Mouse (Mus musculus) mouse trophoblast stem cell (cell line): Measurements from ENCODE around the gene Rasl11b.

Experiments
- in situ Hi-C, 2 experiments: fragments of 300-500 bp; cut with MseI, MboI; formaldehyde crosslinking; loops; 2 replicates in 1 of 2; 3 replicates in 1 of 2; pipeline ENCODE4 v1.15.1; 2025

Rasl11b gene

DNA sequence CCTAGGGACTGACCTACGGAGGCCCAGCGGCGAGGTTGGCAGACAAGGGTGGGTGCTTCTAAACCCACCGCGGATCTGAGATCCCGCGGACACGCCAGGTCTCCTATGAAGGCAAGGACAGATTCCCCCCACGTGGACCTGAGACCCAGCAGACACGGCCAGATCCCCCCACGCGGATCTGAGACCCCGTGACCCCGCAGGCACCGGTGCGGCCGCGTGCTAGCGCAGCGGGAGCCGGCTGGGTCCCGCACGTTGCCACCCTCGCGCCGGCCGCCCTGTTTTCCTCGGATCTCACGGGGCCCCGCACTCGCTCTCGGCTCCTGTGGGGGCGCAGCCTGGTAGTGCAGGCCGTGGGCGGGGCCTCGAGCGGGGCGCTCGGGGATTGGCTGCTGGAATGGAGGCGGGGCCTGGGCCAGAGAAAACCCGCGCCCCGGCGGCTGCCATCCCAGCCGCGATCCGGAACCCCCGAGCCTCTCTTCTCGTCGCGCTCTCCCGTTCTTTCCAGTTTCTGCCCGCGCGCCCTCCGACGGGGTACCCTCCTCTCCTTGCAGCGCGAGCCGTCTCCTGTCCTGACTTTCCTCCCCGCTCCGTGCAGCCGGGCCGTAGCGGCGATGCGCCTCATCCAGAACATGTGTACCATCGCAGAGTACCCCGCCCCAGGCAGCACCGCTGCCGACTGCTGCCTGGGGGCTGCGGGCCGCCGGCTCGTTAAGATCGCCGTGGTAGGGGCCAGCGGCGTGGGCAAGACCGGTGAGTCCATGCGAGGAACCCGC lies at the start of gene Rasl11b:
Rasl11b (plus strand) TSS at position 446 of the 773 bp plus-strand sequence.
- in situ Hi-C loops, result no loop called here

DNA sequence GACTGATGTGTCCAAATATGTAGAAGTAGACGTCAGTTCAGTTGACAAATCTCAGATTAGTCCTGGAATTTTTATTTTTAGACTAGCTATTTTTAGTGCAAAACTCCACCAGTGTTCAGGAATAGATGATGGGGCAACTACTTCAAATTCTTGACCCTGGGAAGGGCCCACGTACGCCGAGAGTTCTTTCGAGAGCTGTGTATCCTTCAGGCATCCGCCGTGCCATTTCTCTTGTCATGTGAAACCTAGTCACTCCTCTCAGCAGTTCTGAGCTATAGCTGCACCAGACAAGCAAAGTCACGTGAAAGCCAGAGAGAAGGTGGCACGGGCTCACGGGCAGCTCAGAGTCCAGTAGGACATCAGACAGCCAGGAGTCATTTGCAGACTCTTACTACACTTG lies 47.5 kb upstream of the Rasl11b start:
- in situ Hi-C loops, result no loop called here

DNA sequence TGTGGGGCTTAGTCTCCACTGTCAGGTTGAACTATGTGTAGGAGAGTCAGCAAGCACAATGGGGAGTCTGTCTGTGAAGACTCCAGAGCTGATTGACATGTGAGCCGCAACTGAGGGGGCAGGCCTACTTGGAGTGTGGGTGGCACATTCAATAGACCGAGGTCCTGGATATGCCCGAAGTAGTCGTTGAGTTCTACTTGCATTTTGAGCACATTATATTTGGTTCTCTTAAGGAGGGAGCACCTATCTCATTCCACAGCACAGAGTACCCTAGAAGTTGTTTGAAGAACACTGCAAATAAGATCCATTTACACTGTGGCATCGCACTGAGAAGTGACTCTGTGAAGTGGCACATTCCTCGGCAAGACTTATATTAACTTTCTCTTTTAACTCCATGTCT lies 45.1 kb upstream of the Rasl11b start:
- in situ Hi-C loops, result no loop called here

DNA sequence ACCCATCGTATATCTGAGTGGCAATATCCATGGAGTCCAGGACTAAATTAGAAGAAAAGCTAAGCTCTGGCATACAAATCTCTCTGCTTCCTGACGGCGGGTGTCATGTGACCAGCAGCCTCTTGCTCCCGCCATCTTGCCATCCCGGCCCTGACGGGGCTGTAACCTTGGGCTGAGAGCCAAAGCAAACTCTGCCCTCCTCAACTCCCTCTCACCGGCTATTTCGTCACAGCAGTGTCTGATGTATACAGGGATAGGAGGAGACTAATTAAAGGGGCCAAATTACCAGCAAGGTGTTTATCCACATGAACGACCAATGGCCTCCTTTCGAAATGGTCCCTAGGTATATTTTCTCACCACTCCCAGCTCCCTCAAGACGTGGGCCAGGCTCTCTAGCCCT lies 43.3 kb upstream of the Rasl11b start:
- in situ Hi-C loops, result no loop called here

DNA sequence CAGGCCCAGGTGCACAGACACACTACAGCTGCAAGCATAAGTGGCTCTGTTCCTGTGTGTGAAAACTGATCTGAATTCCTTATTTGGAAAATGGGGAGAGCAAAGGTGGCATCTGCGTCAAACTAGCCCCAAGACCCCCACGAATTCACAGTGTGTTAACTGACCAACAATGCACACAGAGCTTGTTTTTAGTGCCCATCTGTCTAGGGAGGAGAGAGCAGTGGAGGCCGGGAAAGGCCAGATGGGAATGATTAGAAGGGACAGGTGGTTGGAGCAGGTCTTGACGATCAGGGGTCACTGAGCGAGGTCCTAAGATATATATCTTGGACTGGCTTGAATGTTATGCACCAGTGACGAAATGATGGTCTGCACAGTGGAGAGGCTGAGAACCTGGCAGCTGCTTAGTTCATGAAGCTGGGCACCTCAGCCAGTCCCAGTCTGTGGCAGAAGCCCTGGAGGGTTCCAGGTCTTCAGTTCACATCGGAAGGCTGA lies 39.2 kb upstream of the Rasl11b start:
- in situ Hi-C loops, result no loop called here

DNA sequence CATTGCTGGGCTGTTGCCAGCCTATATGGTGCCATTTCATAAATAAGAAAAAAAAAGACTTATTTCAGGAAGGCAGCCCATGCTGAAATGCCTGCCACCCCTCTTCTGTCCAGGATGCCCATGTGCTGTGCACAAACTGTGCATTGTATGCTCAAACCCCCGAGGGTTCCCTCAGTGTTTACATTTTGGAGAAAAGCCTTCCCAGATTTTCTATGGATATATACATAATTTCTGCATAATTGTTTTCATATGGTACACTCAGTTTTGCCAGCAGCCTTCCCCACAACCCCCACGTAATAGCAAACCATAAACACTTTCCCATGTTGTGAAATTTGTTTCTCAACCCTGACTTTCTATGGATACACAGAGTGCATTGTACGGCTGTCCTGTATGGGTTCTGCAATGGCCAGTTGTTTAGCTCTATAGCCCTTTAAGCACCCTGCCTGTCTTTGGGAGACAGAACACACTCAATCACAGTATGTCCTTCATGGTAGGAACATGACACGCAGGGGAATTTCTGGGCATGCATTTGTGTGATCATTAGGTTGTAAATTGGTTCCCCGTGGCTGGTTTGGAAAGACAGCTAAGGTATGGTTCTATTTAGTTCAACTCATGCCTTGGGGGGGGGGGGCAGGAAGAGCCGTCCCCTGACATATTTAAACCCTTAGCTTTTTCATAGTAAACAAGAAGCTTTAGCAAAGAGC lies 36.0 kb upstream of the Rasl11b start:
- in situ Hi-C loops, result no loop called here

DNA sequence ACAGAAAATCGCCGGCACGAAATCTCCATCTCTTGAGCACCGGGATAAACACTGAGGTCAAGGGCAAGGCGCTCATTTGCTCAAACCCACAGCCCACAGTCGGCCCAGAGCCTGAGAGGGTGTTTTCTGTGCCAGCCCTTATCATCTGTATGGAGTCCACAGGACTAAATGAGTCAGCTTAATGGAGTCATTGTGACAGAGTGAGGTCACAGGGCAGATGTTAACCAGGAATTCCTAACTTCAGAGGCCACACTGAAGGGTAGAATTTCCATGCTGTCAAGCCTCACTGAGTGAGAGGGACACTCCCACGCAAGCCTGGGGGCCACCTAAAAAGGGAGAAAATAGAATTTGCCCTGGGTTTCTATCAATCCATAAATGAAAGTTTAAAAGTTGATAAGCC lies 35.2 kb upstream of the Rasl11b start:
- in situ Hi-C loops, result no loop called here

DNA sequence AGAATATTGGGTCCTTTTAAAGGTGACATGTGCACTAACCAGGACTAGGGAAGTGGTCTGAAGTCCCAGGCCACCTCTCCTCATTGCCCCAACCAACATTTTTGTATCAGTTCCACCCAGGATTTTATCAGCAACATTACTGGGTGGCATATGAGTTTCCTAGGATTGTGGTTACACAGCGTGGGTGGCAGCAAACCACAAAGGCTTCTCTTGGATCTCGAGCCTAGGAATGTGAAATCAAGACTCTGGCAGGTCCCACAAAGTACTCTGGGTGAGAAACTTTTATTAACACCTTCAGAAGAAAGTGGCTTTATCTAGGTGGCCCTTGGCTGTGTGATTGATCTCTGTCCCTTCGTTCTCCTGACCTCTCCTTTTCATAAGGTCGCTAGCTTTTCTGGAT lies 34.7 kb upstream of the Rasl11b start:
- in situ Hi-C loops, result no loop called here

DNA sequence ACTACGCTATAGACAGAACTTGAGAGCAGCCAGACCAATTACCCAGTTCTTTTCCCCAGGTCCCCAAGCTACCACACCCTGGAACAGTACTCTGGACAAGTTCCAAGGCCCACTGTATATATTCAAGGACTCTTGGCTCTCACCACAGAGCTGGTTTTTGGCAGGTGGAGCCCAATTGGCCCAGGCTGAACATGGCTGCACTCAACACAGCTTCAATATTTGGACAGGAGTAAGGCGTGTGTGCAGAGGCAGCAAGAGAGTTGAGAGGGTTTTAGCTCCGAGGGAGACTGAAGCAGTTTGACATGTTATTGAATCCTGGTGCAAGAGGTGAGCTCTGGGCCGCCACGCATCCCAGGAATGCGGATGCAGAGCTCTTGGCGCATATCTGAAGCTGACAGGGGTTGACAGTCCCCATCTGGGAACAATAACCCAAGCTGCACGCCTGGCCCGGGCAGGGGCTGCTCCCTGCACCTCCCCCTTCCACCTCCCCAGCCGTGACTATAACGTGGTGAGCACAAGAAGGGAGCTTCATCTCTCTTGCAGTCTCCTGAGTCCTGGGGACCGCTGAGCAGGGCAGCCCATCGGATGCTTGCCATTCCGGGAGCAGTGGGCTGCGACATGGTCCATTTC lies 33.7 kb upstream of the Rasl11b start:
- in situ Hi-C loops, result no loop called here

DNA sequence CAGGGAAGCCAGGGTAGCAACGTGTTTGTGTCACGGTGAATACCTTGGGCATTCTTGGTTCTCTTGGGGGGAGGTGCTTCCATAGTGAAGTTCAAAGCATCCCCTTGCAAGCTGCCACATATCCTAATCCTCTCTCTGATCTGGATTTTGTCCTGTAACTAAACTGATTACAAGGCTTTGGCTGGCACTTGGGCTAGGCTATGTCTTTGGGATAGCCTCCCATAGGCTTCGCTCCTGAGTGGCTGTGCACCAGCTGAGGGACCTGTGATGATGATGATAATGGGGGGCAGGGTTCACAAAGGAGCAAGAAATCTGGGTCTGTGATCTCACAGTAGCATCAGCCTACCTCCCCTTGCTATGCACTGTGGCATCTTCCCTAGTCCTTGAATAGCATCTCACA lies 33.1 kb upstream of the Rasl11b start:
- in situ Hi-C loops, result no loop called here

DNA sequence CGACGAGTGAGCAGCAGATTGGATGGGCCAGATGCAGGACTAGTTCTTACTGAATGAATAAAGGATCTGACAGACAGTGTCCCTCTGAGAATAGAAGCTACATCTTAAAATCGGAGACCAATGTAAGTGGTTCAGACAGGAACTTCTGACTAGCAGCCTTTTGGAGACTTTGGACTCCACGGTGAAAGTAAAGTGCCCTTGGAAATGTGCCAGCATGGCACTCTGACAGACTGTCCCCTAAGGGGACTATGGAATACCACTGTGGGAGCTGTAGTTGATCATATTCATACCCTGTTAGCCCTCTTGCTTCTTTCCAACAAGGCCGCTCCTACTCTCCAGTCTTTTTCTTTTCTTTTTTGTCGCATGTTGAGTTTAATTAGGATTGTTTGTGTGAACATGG lies 31.9 kb upstream of the Rasl11b start:
- in situ Hi-C loops, result no loop called here

DNA sequence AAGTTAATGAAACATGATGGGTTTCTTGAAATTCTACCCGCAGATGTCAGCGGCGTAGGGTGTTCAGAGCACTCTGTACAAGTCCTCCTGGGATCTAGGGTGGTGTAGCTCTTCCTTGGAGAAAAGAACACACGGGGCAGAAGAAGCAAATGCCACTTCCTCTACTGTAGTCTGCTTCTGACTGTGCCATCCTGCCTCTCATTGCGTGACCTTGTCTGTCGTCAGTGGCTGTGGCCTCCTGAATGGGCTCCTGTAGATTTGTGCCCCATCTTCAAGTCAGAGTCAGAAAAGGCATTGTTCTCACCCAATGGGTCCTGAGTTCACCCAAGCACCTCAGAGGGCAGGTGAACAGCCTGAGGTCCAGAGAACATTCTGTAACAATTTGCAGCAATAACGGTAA lies 30.5 kb upstream of the Rasl11b start:
- in situ Hi-C loops, result no loop called here

DNA sequence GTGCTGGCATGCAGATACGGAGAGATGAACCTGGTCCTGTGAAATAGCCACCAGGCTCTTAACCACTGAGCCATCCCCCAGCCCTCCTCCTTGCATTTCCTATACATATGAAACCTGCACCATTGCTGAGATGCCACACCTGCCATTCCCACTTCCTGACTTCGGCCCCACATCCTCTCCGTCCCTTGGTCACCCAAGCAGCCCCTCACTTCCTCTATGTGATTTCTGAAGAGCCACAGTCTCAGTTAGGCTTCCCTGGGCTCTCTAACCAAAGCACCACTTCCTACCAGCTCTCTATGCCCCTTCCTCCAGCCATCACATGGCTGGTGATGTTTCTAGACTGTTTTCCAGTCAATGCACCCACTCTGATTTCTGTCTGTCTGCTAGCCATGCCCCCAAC lies 28.4 kb upstream of the Rasl11b start:
- in situ Hi-C loops, result no loop called here

DNA sequence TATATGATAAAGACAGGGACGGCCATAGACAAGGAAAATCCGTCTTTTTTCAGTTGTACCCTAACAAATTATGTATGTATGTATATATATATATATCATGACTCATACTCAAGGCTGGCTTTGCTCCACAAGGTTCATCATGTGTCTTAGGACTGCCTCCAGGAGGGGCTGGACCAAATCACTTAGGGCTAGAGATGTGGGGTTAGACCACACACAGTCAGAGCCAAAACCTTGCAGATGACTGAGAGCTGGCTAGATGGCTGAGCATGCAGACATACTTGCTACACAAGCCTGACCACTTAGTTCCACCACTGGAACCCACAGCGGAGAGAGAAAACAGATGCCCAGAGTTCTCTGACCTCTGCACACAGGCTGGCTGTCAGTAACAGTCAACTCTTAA lies 27.0 kb upstream of the Rasl11b start:
- in situ Hi-C loops, result no loop called here

DNA sequence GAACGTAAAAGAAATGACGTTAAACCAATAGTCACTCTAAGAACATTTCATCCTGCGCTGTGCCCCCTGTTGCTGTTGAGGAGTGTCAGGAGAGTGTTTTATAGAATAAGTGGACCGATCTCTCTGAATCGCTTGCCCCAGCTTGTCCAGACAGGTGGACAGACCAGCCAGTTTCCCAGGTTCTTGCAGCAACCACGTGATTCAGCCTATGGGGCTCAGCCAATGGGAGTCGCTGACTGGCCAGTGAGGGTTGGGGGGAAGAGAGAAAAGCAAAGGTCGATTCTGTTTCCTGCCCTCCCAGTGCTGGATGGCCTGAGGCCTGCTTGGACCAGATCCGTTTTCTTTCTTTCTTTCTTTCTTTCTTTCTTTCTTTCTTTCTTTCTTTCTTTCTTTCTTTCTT lies 23.3 kb upstream of the Rasl11b start:
- in situ Hi-C loops, result no loop called here

DNA sequence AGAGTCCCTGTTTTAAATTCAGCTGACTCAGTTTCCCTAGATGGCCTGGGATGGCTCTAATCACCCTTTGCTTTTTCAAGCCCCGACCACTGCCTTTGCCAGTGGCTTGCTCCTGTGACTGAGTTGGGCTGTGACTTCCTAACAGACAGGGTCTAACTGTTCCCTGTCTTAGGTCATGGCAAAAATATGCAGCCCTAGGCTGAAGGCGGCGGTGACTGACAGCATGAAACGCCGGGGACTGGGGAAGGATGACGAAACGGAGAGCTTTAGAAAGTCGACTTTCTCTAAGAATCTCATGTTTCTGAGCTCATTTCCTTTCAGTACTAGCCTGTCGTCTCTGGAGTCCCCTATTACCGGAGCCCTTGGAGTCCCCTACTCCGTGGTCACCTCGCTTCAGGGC lies 22.9 kb upstream of the Rasl11b start:
- in situ Hi-C loops, result no loop called here

DNA sequence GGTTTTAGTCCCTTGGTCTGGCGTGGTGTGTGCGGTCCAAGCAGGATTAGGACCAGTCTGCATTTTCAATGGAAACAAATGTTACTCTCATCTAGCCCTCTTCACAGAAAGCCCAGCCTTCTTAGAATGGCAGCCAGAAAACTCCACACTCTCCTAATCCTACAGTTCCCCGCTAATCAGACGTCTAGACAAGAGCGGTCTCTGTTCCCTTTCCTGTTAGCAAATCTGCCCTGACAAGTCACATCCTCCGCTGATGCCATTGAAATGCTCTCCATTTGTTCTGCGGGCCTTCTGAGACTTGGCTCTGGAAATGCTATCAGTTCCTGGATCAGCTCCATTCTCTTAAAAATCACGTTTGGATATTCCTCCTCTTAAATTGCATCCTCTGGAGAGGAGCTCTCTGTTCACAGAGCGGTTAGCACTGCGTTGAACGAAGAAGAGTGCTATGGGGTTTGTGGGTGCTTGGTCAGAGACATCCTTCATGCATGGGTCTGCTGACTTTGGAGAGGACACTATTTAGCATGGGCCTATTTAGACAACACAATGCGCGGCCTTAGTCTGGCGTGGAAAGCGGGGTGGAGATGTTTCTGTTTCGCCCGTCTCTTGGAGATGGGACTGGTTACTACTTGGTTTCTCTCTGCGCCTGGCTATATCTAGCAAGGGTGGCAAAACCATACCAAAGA lies 21.8 kb upstream of the Rasl11b start:
- in situ Hi-C loops, result no loop called here

DNA sequence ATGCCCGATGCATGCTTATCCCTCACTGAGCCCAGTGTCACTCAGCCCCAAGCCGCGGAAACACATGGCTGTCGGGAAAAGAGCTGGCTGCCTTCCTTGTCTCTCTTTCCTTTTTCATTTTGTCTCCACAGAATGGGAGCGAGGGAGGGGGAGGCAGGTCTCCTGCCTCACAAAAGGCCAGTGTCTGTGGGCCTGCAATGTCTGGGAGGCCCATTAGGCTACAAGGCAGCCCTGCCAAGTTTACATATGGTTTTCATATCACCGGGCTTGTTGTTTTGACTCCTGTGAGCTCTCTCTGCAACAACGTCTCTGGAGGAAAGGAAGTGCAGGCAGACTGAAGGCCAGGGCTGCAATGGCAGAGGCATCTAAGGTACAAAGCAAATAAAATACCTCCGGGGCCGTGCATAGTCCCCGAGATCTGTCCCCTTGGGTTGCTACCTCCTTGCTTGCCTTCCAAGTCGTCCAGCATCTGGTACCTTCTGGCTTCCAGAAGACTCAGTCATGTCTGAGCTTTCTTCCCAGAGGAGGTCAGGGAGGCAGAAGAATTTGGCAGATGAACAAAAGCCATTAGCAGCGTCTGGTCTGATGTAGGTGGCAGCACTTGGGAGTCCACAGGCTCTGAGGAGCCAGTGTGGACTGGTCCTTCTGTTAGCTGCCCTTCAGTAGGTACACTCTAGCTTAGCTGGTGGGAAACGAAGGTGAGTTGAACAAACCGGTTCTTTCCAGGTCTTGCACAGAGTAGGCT lies 19.4 kb upstream of the Rasl11b start:
- in situ Hi-C loops, result no loop called here

DNA sequence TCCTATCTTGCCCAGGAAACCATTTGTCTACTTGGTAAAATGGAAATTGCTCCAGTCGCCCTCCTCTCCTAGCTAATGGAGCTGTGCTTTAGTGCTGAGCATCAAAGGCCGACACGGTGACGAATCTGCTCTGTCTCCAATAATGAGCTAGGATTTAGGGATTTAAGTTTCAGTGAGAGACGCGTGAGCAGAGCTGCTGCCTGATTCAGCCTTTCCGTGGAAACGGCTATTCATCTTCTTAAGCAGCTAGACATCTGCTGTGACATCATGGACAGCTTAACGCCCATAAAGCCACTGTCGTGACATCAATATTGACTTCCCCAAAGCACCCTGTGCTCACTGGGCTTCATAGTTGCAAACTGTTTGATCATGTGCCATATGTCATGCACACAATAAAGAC lies 14.9 kb upstream of the Rasl11b start:
- in situ Hi-C loops, result no loop called here

DNA sequence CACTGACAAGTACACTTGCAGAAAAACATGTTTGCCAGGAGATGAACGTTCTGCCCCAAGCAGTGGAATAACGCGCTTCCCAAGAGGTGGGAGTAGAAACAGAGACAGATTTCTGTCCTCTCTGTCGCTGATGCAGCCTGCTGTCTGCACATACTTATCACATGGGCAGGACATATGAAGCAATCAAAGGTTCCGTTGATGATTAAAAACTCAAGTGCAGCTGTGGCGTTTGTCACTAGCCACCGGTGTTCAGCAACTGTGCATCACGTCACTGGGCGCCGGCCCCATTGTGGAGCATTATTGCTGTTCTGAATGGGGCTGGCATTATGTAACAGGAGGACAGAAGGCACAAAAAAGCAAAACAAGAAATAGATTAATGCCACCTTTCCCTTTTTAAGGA lies 12.0 kb upstream of the Rasl11b start:
- in situ Hi-C loops, result no loop called here

DNA sequence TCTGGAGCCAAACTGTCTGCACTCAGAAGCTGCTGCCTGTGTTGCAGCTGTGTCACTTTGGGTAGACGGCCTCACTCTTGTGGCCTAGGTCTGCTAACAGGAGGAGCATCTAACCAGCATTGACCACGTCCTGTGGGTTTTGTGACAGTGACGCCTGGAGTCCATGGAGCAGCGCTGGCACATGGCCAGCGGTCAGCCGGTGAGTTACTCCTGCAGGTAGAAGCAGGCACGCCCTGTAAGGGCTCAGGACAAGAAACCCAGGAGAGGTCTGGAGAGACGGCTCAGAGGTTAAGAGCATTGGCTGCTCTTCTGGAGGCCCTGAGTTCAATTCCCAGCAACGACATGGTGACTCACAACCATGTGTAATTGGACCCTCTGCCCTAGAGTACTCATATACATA lies 10.5 kb upstream of the Rasl11b start:
- in situ Hi-C loops, result no loop called here

DNA sequence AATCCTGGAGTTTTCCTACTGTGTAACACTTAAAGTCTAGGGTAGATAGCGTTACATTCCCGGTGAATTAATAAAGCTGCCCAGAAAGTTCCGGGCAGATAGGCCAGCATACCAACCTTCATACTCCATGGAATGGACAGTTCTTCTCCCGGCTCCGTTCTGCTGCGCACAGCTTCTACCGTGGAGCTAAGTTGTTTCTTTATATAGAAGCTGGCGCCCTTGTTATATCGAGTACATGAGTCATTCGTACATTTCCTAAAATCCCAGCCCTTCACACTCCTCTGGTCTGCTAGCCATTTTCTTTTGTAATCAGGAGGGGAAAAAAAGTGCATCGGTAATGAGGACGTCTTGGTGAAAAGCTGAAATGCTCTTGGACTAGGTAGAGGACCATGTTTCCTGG lies 7.0 kb upstream of the Rasl11b start:
- in situ Hi-C loops, result no loop called here
